Mouse (Mus musculus) embryo, embryonic 10 days (tissue): ENCODE data around the gene Cd79b.
A peak's percentile ranks its signal among the peaks of the same experiment; 100 is the strongest.
"Not testable (repeated sequence)": the region's sequence is repeated elsewhere in the genome, so short reads cannot be mapped to it uniquely, and the experiment has no call there.

Experiments
- DNase-seq: peaks from one replicate; pipeline ENCODE4 v3.0.0-alpha.2; 2015; ENCODE audit warnings: low spot score

Gene Cd79b

DNA sequence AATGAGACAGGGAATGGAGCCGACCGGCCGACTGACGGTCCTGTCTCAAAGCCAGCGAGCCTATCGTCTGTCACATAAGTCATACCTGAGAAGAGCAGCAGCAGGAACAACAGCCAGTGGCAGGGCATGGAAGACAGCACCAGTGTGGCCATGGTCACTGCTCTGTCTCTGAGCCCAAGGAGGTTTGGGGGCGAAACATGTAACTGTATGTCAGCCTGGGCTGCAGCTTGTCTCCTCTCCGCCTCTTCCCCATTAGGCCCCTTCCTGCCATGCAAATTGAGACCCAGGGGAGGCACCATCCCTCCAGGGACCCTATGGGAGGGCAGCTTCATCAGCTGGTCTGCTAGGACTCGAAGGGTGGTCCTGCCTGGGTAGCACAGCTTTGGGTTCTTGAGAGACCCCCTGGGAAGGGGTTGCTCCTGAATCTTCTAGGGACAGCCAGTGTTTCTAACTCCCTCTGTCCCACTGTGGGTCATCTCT is at the start of gene Cd79b:
Cd79b (minus strand) TSS at position 430 of the 480 bp plus-strand sequence.
- DNase-seq: no peak

GRCm38 (mm10) chr11:106359350-106359749 is 44.8 kb upstream of the Cd79b start:
- DNase-seq: peak; percentile 60

DNA sequence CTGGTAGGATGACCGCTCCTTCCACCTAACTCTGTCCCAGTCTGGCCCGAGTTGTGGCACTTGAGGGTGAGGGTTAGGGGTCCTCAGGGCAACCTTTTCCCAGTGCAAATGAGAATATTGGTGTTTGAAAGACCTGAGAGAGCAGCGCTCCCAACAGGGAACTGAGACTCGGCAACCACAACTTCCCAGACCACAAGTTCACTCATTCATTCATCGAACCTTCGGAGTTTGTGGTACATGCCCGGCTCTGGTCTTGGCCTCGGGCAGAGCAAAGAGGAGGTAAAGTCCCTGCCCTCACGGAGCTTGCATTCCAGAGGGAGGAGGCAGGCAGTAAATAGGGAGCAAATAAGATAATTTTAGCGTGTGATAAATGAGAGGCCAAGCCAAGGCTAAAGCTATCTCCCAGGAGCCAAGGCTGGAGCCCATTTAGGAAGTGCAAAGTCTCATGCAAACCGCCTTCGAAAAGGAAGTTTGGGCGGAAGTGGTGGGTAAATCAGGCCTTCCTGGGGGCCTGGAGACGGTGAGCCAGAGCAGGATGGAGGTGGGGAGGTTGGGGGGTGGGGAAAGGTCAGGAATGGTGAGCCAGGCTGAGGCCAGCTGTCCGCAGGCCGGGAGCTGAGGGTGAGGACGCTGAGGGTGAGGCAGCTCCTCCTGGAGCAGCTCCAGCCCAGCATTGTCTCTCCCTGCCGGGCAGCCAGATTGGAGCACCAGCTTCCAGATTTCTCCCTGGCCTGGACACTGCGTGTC is 41.0 kb upstream of the Cd79b start:
- DNase-seq: no peak

DNA sequence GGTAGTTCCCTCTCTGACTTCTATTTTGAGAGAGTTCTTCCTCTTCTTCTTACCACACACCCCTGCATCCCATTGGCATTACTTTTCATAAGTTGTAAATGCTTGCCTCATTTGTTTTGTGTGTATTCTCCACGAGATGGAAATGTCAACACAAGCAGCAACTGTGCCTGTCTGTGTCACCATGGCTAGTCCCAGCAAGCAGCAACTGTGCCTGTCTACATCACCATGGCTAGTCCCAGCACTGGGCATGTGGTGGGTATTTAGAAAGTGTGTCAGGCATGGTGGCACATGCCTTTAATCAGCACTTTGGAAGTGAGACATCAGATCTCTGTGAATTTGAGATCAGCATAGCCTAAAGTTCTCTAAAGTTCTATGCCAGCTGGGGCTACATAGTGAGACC is 39.6 kb upstream of the Cd79b start:
- no peak for DNase-seq

GRCm38 (mm10) chr11:106353188-106353587 is 38.6 kb upstream of the Cd79b start, which contains the start of gene Scn4a:
Gene Scn4a, minus strand, starts transcription at chr11:106353288.
- no peak for DNase-seq

GRCm38 (mm10) chr11:106351941-106352340 is 37.4 kb upstream of the Cd79b start:
- no peak for DNase-seq

DNA sequence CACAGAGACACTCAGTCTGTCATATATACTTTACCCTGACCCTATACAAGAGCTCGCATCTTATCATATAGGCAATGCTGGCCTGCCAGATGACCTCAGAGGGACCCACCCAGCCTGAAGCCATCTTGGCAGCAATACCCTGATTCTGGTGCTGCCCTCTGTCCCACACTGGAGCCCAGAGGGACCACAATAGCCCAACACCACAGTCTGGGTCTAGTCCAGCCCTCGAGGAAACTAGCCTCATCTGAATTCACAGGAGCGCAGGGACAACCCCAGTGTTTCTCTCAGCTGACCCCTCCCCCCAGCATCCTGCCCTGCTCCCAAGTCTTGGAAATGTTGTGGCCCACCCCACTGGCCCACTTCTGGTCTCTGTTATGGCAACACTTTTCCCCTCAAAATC is 36.7 kb upstream of the Cd79b start:
- no peak for DNase-seq

GRCm38 (mm10) chr11:106350853-106351252 is 36.3 kb upstream of the Cd79b start:
- peak; percentile 38 for DNase-seq

GRCm38 (mm10) chr11:106349772-106350171 is 35.2 kb upstream of the Cd79b start:
- no peak for DNase-seq

- DNase-seq: no peak
Observed at GRCm38 (mm10) chr11:106344910-106345309, 30.3 kb upstream of the Cd79b start.

- DNase-seq: no peak
Observed at GRCm38 (mm10) chr11:106340990-106341520, 26.5 kb upstream of the Cd79b start.

DNA sequence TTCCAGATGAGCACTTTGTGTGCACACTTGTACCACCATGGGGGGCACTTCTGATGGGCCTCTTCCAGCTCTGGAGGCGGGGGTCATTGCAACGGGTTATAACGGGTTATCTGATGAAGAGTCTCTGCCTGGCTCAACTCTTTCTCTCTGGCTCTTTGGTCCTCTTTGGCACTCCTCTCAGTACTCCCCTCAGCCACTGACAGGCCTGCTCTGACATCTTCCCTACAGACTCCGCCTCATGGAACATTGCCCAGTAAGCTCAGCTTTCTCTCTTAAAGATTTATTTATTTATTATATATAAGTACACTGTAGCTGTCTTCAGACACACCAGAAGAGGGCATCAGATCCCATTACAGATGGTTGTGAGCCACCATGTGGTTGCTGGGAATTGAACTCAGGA is 24.8 kb upstream of the Cd79b start:
- not testable (repeated sequence) for DNase-seq

GRCm38 (mm10) chr11:106338870-106339269 is 24.3 kb upstream of the Cd79b start:
- DNase-seq: no peak

GRCm38 (mm10) chr11:106338029-106338428 is 23.5 kb upstream of the Cd79b start:
- DNase-seq: no peak

DNA sequence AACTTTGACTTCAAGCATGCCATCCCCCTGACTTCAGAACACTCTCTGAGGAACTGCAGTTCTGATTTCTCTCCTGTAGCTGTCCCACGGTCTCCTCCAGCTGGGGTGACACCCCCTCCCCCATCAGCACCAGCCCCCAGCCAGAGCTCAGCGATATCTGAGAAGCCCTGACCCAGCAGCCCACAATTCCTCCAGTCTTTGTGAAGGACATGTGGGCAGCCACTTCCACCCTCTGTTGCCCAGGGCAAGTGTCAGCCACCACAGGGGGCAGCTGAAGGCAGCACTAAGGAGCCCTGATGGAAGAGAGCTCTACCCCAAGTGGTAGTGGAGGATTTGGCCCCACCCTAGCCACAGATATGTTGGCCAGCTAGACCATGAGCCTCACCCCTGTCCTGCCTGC is 19.5 kb upstream of the Cd79b start:
- no peak for DNase-seq

DNA sequence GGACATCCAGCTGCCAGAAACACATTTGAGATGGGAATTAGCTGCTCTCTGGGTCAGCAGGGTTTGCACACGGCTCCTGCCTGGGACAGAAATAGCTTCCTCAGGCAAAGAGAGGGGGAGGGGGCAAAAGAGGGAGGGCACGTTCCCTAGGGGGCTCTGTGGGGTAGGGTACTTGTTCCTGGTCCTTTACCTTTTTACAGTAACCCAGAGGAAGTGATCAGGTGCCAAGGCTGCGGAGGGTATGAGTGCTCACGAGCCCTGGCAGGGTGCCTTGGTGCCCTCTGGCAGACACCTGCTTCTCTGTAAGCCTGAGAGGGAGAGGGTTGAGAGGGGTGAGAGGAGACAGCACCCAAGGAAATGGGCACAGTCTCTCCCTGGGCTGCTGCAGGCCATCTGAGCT is 17.9 kb upstream of the Cd79b start:
- DNase-seq: no peak

DNA sequence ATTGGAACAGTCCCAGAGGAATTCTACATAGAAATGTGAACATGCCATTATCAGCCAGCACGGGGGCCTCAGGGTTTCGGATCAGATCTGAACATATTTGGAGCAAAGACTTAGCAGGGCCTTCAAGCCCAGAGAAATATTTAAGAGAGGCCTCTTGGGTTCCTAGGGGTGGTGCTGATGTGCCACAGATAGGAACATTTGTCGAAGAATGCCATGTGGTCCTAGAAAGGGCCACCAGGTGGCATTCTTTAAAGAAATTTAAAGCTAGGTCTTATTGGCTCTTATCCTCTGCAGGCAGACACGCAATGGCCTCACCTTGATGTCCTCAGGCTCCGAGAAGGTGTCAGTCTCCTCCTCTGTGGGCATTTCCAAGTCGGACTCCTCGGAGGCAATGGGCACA is 15.1 kb upstream of the Cd79b start:
- DNase-seq: peak; percentile 34

GRCm38 (mm10) chr11:106329128-106329527 is 14.6 kb upstream of the Cd79b start:
- no peak for DNase-seq

DNA sequence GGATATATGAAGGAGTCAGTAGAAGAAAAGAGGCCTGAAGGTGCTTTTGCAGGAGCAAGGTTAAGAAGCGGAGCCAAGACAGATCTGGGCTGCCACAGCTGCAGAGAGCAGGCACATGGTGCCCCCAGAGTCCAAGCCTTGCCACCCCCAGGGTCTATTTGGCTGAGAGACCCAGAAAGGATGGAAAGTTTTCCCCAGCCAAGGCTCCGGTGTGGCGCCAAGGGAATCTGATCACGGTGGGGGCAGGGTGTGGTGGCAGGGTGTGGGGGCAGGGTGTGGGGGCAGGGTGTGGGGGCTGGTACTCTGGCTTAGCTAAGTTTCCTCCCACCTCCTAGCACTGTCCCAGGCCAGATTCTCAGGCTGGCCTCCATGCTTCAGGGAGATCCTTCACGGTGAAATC is 14.0 kb upstream of the Cd79b start:
- no peak for DNase-seq

GRCm38 (mm10) chr11:106326475-106326874 is 11.9 kb upstream of the Cd79b start:
- DNase-seq: no peak

- peak; percentile 68 for DNase-seq
Observed at GRCm38 (mm10) chr11:106325566-106326206, 11.1 kb upstream of the Cd79b start.

- DNase-seq: peak; percentile 61
Observed at GRCm38 (mm10) chr11:106324858-106325257, 10.3 kb upstream of the Cd79b start.
